Mouse (Mus musculus) c-Kit-positive CD71-positive TER-119-negative erythroid progenitor cells, embryonic 14.5 days (primary cell): ENCODE results near the gene Rasa2.
"Not testable (repeated sequence)": the region's sequence is repeated elsewhere in the genome, so short reads cannot be mapped to it uniquely, and the experiment has no call there.

Experiments
- DNase-seq: peaks from one replicate; pipeline ENCODE4 v3.0.0-alpha.2; 2013; ENCODE audit warnings: low read depth

Rasa2 gene

GRCm38 (mm10) chr9:96583496-96583895, 47.9 kb downstream of the Rasa2 start:
- no peak for DNase-seq

- no peak for DNase-seq
Measured at GRCm38 (mm10) chr9:96583076-96583475, 48.3 kb downstream of the Rasa2 start.

- no peak for DNase-seq
Measured at GRCm38 (mm10) chr9:96578190-96578589, 53.2 kb downstream of the Rasa2 start.

GRCm38 (mm10) chr9:96577674-96578073, 53.7 kb downstream of the Rasa2 start:
- DNase-seq: no peak

- DNase-seq: no peak
Measured at GRCm38 (mm10) chr9:96573252-96573651, 58.2 kb downstream of the Rasa2 start.

- DNase-seq: no peak
Measured at GRCm38 (mm10) chr9:96572754-96573153, 58.7 kb downstream of the Rasa2 start.

GRCm38 (mm10) chr9:96566470-96566996, 64.9 kb downstream of the Rasa2 start:
- peak; percentile 36 for DNase-seq

- DNase-seq: no peak
Measured at GRCm38 (mm10) chr9:96563501-96563900, 67.9 kb downstream of the Rasa2 start.

GRCm38 (mm10) chr9:96559148-96559547, 72.3 kb downstream of the Rasa2 start:
- DNase-seq: no peak

GRCm38 (mm10) chr9:96558594-96558993, 72.8 kb downstream of the Rasa2 start:
- DNase-seq: no peak

- DNase-seq: no peak
Measured at GRCm38 (mm10) chr9:96554095-96554494, 77.3 kb downstream of the Rasa2 start.

- DNase-seq: no peak
Measured at GRCm38 (mm10) chr9:96545410-96545809, 86.0 kb downstream of the Rasa2 start.

GRCm38 (mm10) chr9:96543643-96544640, 87.5 kb downstream of the Rasa2 start:
- peak; percentile 64 for DNase-seq

- no peak for DNase-seq
Measured at GRCm38 (mm10) chr9:96538916-96539315, 92.5 kb downstream of the Rasa2 start.

GRCm38 (mm10) chr9:96537615-96537919, 93.8 kb downstream of the Rasa2 start:
- no peak for DNase-seq

- DNase-seq: no peak
Measured at GRCm38 (mm10) chr9:96536895-96537614, 94.4 kb downstream of the Rasa2 start.

GRCm38 (mm10) chr9:96536093-96536492, 95.3 kb downstream of the Rasa2 start:
- DNase-seq: not testable (repeated sequence)

GRCm38 (mm10) chr9:96535431-96535830, 96.0 kb downstream of the Rasa2 start:
- no peak for DNase-seq

- DNase-seq: no peak
Measured at GRCm38 (mm10) chr9:96534256-96534655, 97.2 kb downstream of the Rasa2 start.

GRCm38 (mm10) chr9:96533476-96533875, 97.9 kb downstream of the Rasa2 start:
- no peak for DNase-seq

- DNase-seq: no peak
Measured at GRCm38 (mm10) chr9:96532531-96532930, 98.9 kb downstream of the Rasa2 start.

- no peak for DNase-seq
Measured at GRCm38 (mm10) chr9:96530674-96531081, 100.7 kb downstream of the Rasa2 start.
